Mouse (Mus musculus) ES-E14 (cell line): Measurements from ENCODE around the gene Cmtm5. TPM values are rescaled to one million over a fixed set of nuclear protein-coding genes. Genes with fewer than 3 reads are reported as not detected.
A peak's percentile ranks its signal among the peaks of the same experiment; 100 is the strongest.

Experiments used
- DNase-seq: peaks from one replicate; pipeline ENCODE4 v3.0.0-alpha.2; 2013; ENCODE audit warnings: low read depth, low spot score
- H3K27ac ChIP-seq: 2 replicates; pipeline ENCODE4 v1.5.1; 2012; ENCODE audit warnings: low read depth, mild to moderate bottlenecking, low read length, moderate library complexity, mixed read lengths; ENCODE audit not compliant: poor library complexity, insufficient read depth, severe bottlenecking
- H3K36me3 ChIP-seq: 2 replicates; pipeline ENCODE4 v1.6.1; 2012; ENCODE audit warnings: mild to moderate bottlenecking, low read length, moderate library complexity, mixed read lengths; ENCODE audit not compliant: control insufficient read depth, poor library complexity, insufficient read depth, severe bottlenecking
- H3K4me1 ChIP-seq, 2 experiments: fragments of 150-350 bp in 1 of 2; sonication (generic) in 1 of 2; 2 replicates each; pipeline ENCODE4 v1.6.1; 2012; ENCODE audit warnings: low read length in 2 of 2, mild to moderate bottlenecking in 1 of 2, mixed read lengths in 1 of 2; ENCODE audit not compliant: control insufficient read depth in 2 of 2, insufficient read depth in 2 of 2, poor library complexity in 1 of 2
- H3K4me3 ChIP-seq, 2 experiments: fragments of 150-350 bp in 1 of 2; sonication (generic) in 1 of 2; 2 replicates each; pipeline ENCODE4 v1.5.1; 2012; ENCODE audit warnings: low read length in 2 of 2, low read depth in 1 of 2, mild to moderate bottlenecking in 1 of 2, mixed read lengths in 1 of 2; ENCODE audit not compliant: insufficient read depth in 1 of 2, poor library complexity in 1 of 2, severe bottlenecking in 1 of 2
- H3K9ac ChIP-seq: 2 replicates; pipeline ENCODE4 v1.6.1; 2012; ENCODE audit warnings: low read depth, mild to moderate bottlenecking, low read length, mixed read lengths; ENCODE audit not compliant: poor library complexity, insufficient read depth, severe bottlenecking
- H3K9me3 ChIP-seq: fragments of 150-350 bp; sonication (generic); 2 replicates; pipeline ENCODE4 v1.6.1; 2012; ENCODE audit warnings: low read depth, mild to moderate bottlenecking, low read length; ENCODE audit not compliant: control insufficient read depth, insufficient read depth
- CHD2 ChIP-seq: IDR thresholded peaks from 2 replicates; pipeline ENCODE4 v1.6.1; 2014; ENCODE audit warnings: mild to moderate bottlenecking, low read depth, low read length, inconsistent platforms
- HCFC1 ChIP-seq: IDR thresholded peaks from 2 replicates; pipeline ENCODE4 v1.6.1; 2012; ENCODE audit warnings: low read length, inconsistent platforms, borderline replicate concordance; ENCODE audit not compliant: insufficient read depth
- MAFK ChIP-seq: IDR thresholded peaks from 2 replicates; pipeline ENCODE4 v1.6.1; 2014; ENCODE audit warnings: mild to moderate bottlenecking, low read depth, low read length, inconsistent platforms; ENCODE audit not compliant: insufficient read depth
- ZC3H11A ChIP-seq: IDR thresholded peaks from 2 replicates; pipeline ENCODE4 v1.6.1; 2012; ENCODE audit warnings: low read depth, mild to moderate bottlenecking, inconsistent platforms, low read length, borderline replicate concordance
- ZNF384 ChIP-seq: IDR thresholded peaks from 2 replicates; pipeline ENCODE4 v1.6.1; 2012; ENCODE audit warnings: low read depth, low read length, inconsistent platforms
- in situ Hi-C, 2 experiments: fragments of 600-800 bp; cut with MboI; formaldehyde crosslinking; loops; one replicate each; pipeline ENCODE4 v1.15.1; 2025; ENCODE audit warnings: low sequenced_read_pairs in 2 of 2, inconsistent platforms in 1 of 2; ENCODE audit not compliant: unreplicated experiment in 2 of 2
- total RNA-seq: library from RNA; depleted of rRNA; stranded (reverse); fragments of 300-350 nt; gene quantifications from 2 replicates; pipeline ENCODE4 v1.2.3, GENCODE M21; 2012

The Cmtm5 gene
- total RNA-seq, 1 experiment, result not detected

- Histone ChIP-seq H3K4me3 (no peak overlapping the region), H3K9me3 (no peaks in the 10 kb centered on the region), H3K9ac (no peak overlapping the region), H3K4me1 (peaks cover 0 to 3% of the 10 kb centered on the region in 2 experiments; a peak in 1 of 4 replicates), H3K36me3 (no peaks in the 10 kb centered on the region), H3K27ac (no peak overlapping the region)
- TF ChIP-seq HCFC1 (no peak), ZNF384 (no peak), CHD2 (no peak), MAFK (no peak), ZC3H11A (no peak)
- no peak for DNase-seq
- in situ Hi-C loops, result no loop called here
Measured at GRCm38 (mm10) chr14:54953664-54954206, 17.7 kb downstream of the Cmtm5 start.

- Histone ChIP-seq H3K9ac (no peak overlapping the region), H3K4me1 (peaks cover 0 to 3% of the 10 kb centered on the region in 2 experiments; a peak in 1 of 4 replicates), H3K27ac (no peak overlapping the region), H3K36me3 (no peaks in the 10 kb centered on the region), H3K9me3 (no peaks in the 10 kb centered on the region), H3K4me3 (no peak overlapping the region)
- no peak for TF ChIP-seq ZNF384
- no peak for TF ChIP-seq CHD2
- TF ChIP-seq ZC3H11A, result no peak
- no peak for TF ChIP-seq MAFK
- TF ChIP-seq HCFC1, result no peak
- DNase-seq, result no peak
- in situ Hi-C loops, result no loop called here
Measured at GRCm38 (mm10) chr14:54954474-54954873, 18.4 kb downstream of the Cmtm5 start.

DNA sequence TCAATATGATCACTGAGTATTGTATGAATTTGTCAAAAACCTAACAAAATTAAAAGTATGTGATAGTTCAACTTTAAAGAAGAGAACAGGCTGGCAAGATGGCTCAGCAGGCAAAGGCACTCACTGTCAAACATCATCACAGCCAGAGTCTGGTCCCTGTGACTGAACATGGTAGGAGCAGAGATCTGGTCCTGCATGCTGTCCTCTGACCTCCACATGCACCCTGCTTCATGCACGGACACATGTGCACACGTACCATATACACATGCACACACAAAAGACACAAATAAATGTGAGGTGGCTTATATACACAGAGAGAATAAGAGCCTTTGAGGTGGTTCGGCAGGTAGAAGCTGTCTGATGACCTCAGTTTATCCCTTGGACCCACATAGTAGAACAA, 19.4 kb downstream of the Cmtm5 start:
- in situ Hi-C loops, result no loop called here
- H3K9ac ChIP-seq, result no peak overlapping the region
- H3K36me3 ChIP-seq, result no peaks in the 10 kb centered on the region
- DNase-seq, result no peak
- H3K4me3 ChIP-seq, result no peak overlapping the region
- H3K4me1 ChIP-seq, result peaks cover 0 to 3% of the 10 kb centered on the region in 2 experiments; a peak in 1 of 4 replicates
- TF ChIP-seq CHD2 (no peak), ZNF384 (no peak), MAFK (no peak), ZC3H11A (no peak), HCFC1 (no peak)
- H3K9me3 ChIP-seq, result no peaks in the 10 kb centered on the region
- no peak overlapping the region for H3K27ac ChIP-seq

- Histone ChIP-seq H3K9me3 (no peaks in the 10 kb centered on the region), H3K36me3 (no peaks in the 10 kb centered on the region), H3K4me1 (peaks cover 0 to 3% of the 10 kb centered on the region in 2 experiments; a peak in 1 of 4 replicates), H3K4me3 (peak overlapping the region; percentile 22 to 56; a peak in 2 of 4 replicates), H3K9ac (peak overlapping the region; percentile 22; the same call in 1 of the 2 replicates), H3K27ac (no peak overlapping the region)
- DNase-seq, result peak; percentile 72
- TF ChIP-seq ZNF384 (no peak), CHD2 (no peak), ZC3H11A (no peak), MAFK (no peak), HCFC1 (no peak)
- in situ Hi-C loops, result no loop called here
Measured at GRCm38 (mm10) chr14:54956533-54956932, 20.5 kb downstream of the Cmtm5 start.
